Comparison of ENCODE assay signal across 10 mouse cellular contexts in genomic region chr13:108542342-108542761, GRCm38 (mm10).
DNase-seq lines count a peak whose midpoint lies in the region; ATAC-seq and TF ChIP-seq lines count a peak whose summit lies in the region.
"Had no signal": no experiment of that assay in that cellular context is flagged by ENCODE, and none has a peak within 500 bp of the region (broad histone marks: within the 10 kb centered on the region; RNA-seq: fewer than 3 reads in every experiment).

No protein-coding gene starts in this region.

- H3K9me3 ChIP-seq in hindbrain, postnatal 0 days (ENCODE audit: low read length): no peaks in the 10 kb centered on the region
- H3K9me3 ChIP-seq in hindbrain, embryonic 14.5 days (ENCODE audit: control insufficient read depth, low read length): no peaks in the 10 kb centered on the region
- no peaks in the 10 kb centered on the region for H3K9me3 ChIP-seq in hindbrain, embryonic 12.5 days (replicated peaks)
- H3K9me3 ChIP-seq: neural tube, embryonic 13.5 days had no signal

- no peak overlapping the region for H3K27ac ChIP-seq in hindbrain, postnatal 0 days
- H3K27ac ChIP-seq in hindbrain, embryonic 14.5 days: no peak overlapping the region
- no peak overlapping the region for H3K27ac ChIP-seq in hindbrain, embryonic 12.5 days
- H3K27ac ChIP-seq: neural tube, embryonic 13.5 days had no signal

- 29% methylated on average over 5 of the region's 5 CpGs for WGBS in hindbrain, postnatal 0 days
- 75% methylated on average over 5 of the region's 5 CpGs for WGBS in hindbrain, embryonic 14.5 days
- 85% methylated on average over 5 of the region's 5 CpGs for WGBS in hindbrain, embryonic 12.5 days

- DNase-seq in hindbrain, postnatal 0 days (ENCODE audit: low spot score): peak; percentile 62
- DNase-seq in hindbrain, embryonic 14.5 days (ENCODE audit: low spot score): no peak
- peak; percentile 52 to 63 for DNase-seq in right cerebral cortex, postnatal 10 days (ENCODE audit: low spot score in 2 of 2)
- DNase-seq in right cerebral cortex, postnatal 4 days: no peak
- DNase-seq in kidney, adult 9 months: peak; percentile 88
- no peak for DNase-seq in MN1 (ENCODE audit: low spot score)
- DNase-seq in adrenal gland, adult (ENCODE audit: inconsistent age in 2 of 2, low spot score in 1 of 2): no peak

- H3K4me1 ChIP-seq in hindbrain, postnatal 0 days (ENCODE audit: insufficient read depth, low read length): no peaks in the 10 kb centered on the region
- no peaks in the 10 kb centered on the region for H3K4me1 ChIP-seq in hindbrain, embryonic 14.5 days (replicated peaks; ENCODE audit: control insufficient read depth, insufficient read depth, low read length)
- no peaks in the 10 kb centered on the region for H3K4me1 ChIP-seq in hindbrain, embryonic 12.5 days
- H3K4me1 ChIP-seq: neural tube, embryonic 13.5 days had no signal

- ATAC-seq in hindbrain, postnatal 0 days: no peak
- ATAC-seq in hindbrain, embryonic 14.5 days (ENCODE audit: low FRiP score): no peak
- no peak for ATAC-seq in hindbrain, embryonic 12.5 days (ENCODE audit: low FRiP score)

- H3K27me3 ChIP-seq in hindbrain, postnatal 0 days (ENCODE audit: insufficient read depth, low read length): no peaks in the 10 kb centered on the region
- no peaks in the 10 kb centered on the region for H3K27me3 ChIP-seq in hindbrain, embryonic 14.5 days (ENCODE audit: control insufficient read depth, insufficient read depth, low read length)
- no peaks in the 10 kb centered on the region for H3K27me3 ChIP-seq in hindbrain, embryonic 12.5 days
- H3K27me3 ChIP-seq: neural tube, embryonic 13.5 days had no signal

- no peak overlapping the region for H3K9ac ChIP-seq in hindbrain, postnatal 0 days (replicated peaks; ENCODE audit: low read length)
- no peak overlapping the region for H3K9ac ChIP-seq in hindbrain, embryonic 14.5 days
- no peak overlapping the region for H3K9ac ChIP-seq in hindbrain, embryonic 12.5 days
- H3K9ac ChIP-seq: neural tube, embryonic 13.5 days had no signal

- H3K4me3 ChIP-seq in hindbrain, postnatal 0 days (ENCODE audit: low read length): no peak overlapping the region
- H3K4me3 ChIP-seq in hindbrain, embryonic 14.5 days (replicated peaks; ENCODE audit: low read length): no peak overlapping the region
- H3K4me3 ChIP-seq in hindbrain, embryonic 12.5 days: no peak overlapping the region
- H3K4me3 ChIP-seq: erythroblast, embryonic 14.5 days; neural tube, embryonic 13.5 days had no signal

- no peak for TF ChIP-seq CTCF in hindbrain, postnatal 0 days (IDR thresholded peaks at IDR 0.05; ENCODE audit: low read depth)

- H3K4me2 ChIP-seq in hindbrain, postnatal 0 days (ENCODE audit: low read depth, low read length): no peak overlapping the region
- H3K4me2 ChIP-seq in hindbrain, embryonic 14.5 days (replicated peaks): no peak overlapping the region
- no peak overlapping the region for H3K4me2 ChIP-seq in hindbrain, embryonic 12.5 days (replicated peaks)
- H3K4me2 ChIP-seq: neural tube, embryonic 13.5 days had no signal

- no peaks in the 10 kb centered on the region for H3K36me3 ChIP-seq in hindbrain, postnatal 0 days (ENCODE audit: insufficient read depth, low read length)
- no peaks in the 10 kb centered on the region for H3K36me3 ChIP-seq in hindbrain, embryonic 14.5 days (replicated peaks; ENCODE audit: control insufficient read depth, insufficient read depth)
- H3K36me3 ChIP-seq in hindbrain, embryonic 12.5 days: no peaks in the 10 kb centered on the region
- H3K36me3 ChIP-seq: neural tube, embryonic 13.5 days had no signal

Comparison
In these comparisons a context has a peak if more than half of its experiments do, and no peak if none do; other contexts are left out.
1. DNase-seq: peak in hindbrain, postnatal 0 days (single experiment), right cerebral cortex, postnatal 10 days (2 of 2) and kidney, adult 9 months (single experiment); none in hindbrain, embryonic 14.5 days (single experiment), right cerebral cortex, postnatal 4 days (single experiment), MN1 (single experiment) and adrenal gland, adult (0 of 2).